Mouse (Mus musculus) testis, postnatal 14 days (tissue): ENCODE results near the gene Faap20.

ENCODE experiments used
- DNase-seq: peaks from one replicate; pipeline ENCODE4 v3.0.0; 2021; ENCODE audit warnings: low spot score

The Faap20 gene

GRCm38 (mm10) chr4:155221106-155221505 is 28.5 kb upstream of the Faap20 start:
- DNase-seq: no peak

GRCm38 (mm10) chr4:155221599-155222551 is 27.7 kb upstream of the Faap20 start:
- DNase-seq: peak; percentile 69

- no peak for DNase-seq
Measured at GRCm38 (mm10) chr4:155222552-155222840, 27.1 kb upstream of the Faap20 start, which contains the start of gene Ski. Gene Ski (minus strand): TSS chr4:155222592.

GRCm38 (mm10) chr4:155222841-155223593 is 26.6 kb upstream of the Faap20 start:
- peak; percentile 94 for DNase-seq

- DNase-seq: no peak
Measured at GRCm38 (mm10) chr4:155223594-155224528, 25.7 kb upstream of the Faap20 start.

GRCm38 (mm10) chr4:155225918-155226317 is 23.7 kb upstream of the Faap20 start:
- no peak for DNase-seq

GRCm38 (mm10) chr4:155227986-155228385 is 21.6 kb upstream of the Faap20 start:
- DNase-seq: no peak

GRCm38 (mm10) chr4:155228461-155228860 is 21.1 kb upstream of the Faap20 start:
- DNase-seq: no peak

GRCm38 (mm10) chr4:155233878-155234277 is 15.7 kb upstream of the Faap20 start:
- DNase-seq: no peak

GRCm38 (mm10) chr4:155234371-155235310 is 15.0 kb upstream of the Faap20 start:
- DNase-seq: no peak

GRCm38 (mm10) chr4:155235311-155236119 is 14.1 kb upstream of the Faap20 start:
- DNase-seq: peak; percentile 74

- peak; percentile 3 for DNase-seq
Measured at GRCm38 (mm10) chr4:155236737-155237385, 12.7 kb upstream of the Faap20 start.

GRCm38 (mm10) chr4:155238276-155238675 is 11.3 kb upstream of the Faap20 start:
- peak; percentile 18 for DNase-seq

GRCm38 (mm10) chr4:155239494-155239893 is 10.1 kb upstream of the Faap20 start:
- DNase-seq: no peak

GRCm38 (mm10) chr4:155241789-155242188 is 7.8 kb upstream of the Faap20 start:
- DNase-seq: no peak

- DNase-seq: no peak
Measured at GRCm38 (mm10) chr4:155242292-155242691, 7.3 kb upstream of the Faap20 start.

- DNase-seq: no peak
Measured at GRCm38 (mm10) chr4:155243233-155243632, 6.4 kb upstream of the Faap20 start.

GRCm38 (mm10) chr4:155245770-155246492 is 3.7 kb upstream of the Faap20 start:
- peak; percentile 42 for DNase-seq

- DNase-seq: no peak
Measured at GRCm38 (mm10) chr4:155246691-155247105, 2.9 kb upstream of the Faap20 start.
